Mouse (Mus musculus) G1E (cell line): ENCODE data around the gene Ate1. TPM values are rescaled to one million over a fixed set of nuclear protein-coding genes. Genes with fewer than 3 reads are reported as not detected.
"Not testable (repeated sequence)": the region's sequence is repeated elsewhere in the genome, so short reads cannot be mapped to it uniquely, and the experiment has no call there.

Source experiments
- ATAC-seq: 2 replicates; pipeline ENCODE4 v1.8.0; 2016; ENCODE audit warnings: mild to moderate bottlenecking; ENCODE audit not compliant: insufficient number of reproducible peaks, poor library complexity, low FRiP score, severe bottlenecking; ENCODE audit errors: extremely low read depth
- DNase-seq: peaks from one replicate; pipeline ENCODE4 v3.0.0; 2012; ENCODE audit warnings: low spot score
- H3K27me3 ChIP-seq: 2 replicates; pipeline ENCODE4 v1.6.1; 2012; ENCODE audit warnings: mild to moderate bottlenecking, low read length, inconsistent platforms; ENCODE audit not compliant: insufficient read depth
- H3K36me3 ChIP-seq: replicated peaks from 2 replicates; pipeline ENCODE3; 2012; ENCODE audit warnings: mild to moderate bottlenecking, inconsistent platforms
- H3K4me1 ChIP-seq: 2 replicates; pipeline ENCODE4 v1.6.1; 2012; ENCODE audit warnings: low read depth, low read length, inconsistent platforms, mixed read lengths; ENCODE audit not compliant: insufficient read depth
- H3K4me3 ChIP-seq: 2 replicates; pipeline ENCODE4 v1.5.1; 2012; ENCODE audit warnings: low read depth, mild to moderate bottlenecking, inconsistent platforms, low read length, moderate library complexity, mixed read lengths
- H3K9me3 ChIP-seq: replicated peaks from 2 replicates; pipeline ENCODE4 v1.6.1; 2012; ENCODE audit warnings: inconsistent platforms
- CTCF ChIP-seq: IDR thresholded peaks from 2 replicates; pipeline ENCODE4 v1.5.1; 2012; ENCODE audit warnings: low read depth, low read length, inconsistent platforms, mixed read lengths
- GATA1 ChIP-seq: IDR thresholded peaks from 2 replicates; pipeline ENCODE4 v1.6.1; 2012; ENCODE audit warnings: borderline replicate concordance, low read length, inconsistent platforms, mixed read lengths
- GATA2 ChIP-seq: IDR thresholded peaks from 2 replicates; pipeline ENCODE4 v1.6.1; 2012; ENCODE audit warnings: low read depth, low read length, inconsistent platforms, borderline replicate concordance
- POLR2AphosphoS5 ChIP-seq: IDR thresholded peaks from 2 replicates; pipeline ENCODE4 v1.6.1; 2012; ENCODE audit warnings: low read depth, low read length, inconsistent platforms; ENCODE audit not compliant: insufficient replicate concordance
- TAL1 ChIP-seq: conservative IDR thresholded peaks from 2 replicates; pipeline ENCODE4 v1.6.1; 2012; ENCODE audit warnings: low read depth, low read length, inconsistent platforms, mixed read lengths
- polyA plus RNA-seq: library from polyadenylated mRNA; stranded (reverse); fragments of >175 nt; gene quantifications from 2 replicates; pipeline ENCODE4 v1.2.3, GENCODE M21; 2012
- total RNA-seq, 2 experiments: library from RNA; stranded (forward) in 1 of 2; stranded (reverse) in 1 of 2; fragments of 200-1000 nt in 1 of 2; fragments of >200 nt in 1 of 2; fragmentation: Nextera tagmentation in 1 of 2; gene quantifications; 2 replicates each; pipeline ENCODE4 v1.2.3; 2014 to 2017

Ate1 gene
- total and polyA plus RNA-seq, 3 experiments = 5.2 to 49.9 (median 32.2) TPM

DNA sequence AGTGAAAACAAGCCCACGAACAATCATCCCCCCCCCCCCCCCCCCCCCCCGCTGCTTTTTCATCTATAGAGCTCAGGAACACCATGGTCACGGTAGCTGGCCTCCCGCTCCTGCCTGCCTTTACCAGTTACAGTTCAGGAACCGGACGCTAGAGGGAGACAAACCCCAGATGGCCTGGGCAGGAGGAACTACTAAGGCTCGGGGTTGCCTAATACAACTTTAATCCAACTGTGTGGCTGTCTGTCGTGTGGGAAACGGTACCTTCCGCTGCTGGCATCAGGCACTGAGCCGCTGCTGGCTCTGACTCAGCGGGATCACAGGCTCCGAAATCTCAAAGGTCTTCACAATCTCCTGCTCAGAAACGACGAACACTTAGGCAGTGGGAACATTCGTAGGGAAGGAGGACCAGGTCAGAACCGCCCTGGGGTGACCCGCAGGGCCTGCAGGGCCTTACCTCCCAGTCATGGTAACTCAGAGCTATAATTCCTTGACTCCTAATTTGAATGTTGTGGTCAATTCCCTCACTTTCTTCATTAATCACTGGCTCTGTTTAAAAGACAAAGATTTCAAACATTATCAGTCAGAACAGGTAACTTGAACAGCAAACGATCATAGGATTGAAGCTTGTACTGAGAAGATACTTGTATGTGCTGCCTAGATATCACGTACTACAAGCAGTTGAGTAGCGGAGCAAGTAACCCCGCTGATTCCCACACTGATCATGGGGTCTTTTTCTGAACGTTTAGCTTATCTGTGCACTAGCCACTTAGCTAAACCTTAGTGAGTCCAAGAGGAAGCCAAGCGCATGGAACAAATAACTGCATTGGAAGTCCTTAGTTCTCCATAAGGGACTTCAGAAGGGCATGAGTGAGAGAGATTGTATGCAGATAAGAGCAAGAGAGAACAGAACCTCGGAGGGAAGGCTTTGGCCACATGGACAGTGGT, 13.4 kb upstream of the Ate1 start:
- Histone ChIP-seq H3K27me3 (no peaks in the 10 kb centered on the region), H3K36me3 (peaks cover 86% of the 10 kb centered on the region), H3K4me1 (peaks cover 9% of the 10 kb centered on the region; the same call in 1 of the 2 replicates), H3K9me3 (no peaks in the 10 kb centered on the region), H3K4me3 (no peak overlapping the region)
- DNase-seq (peak; percentile 71), ATAC-seq (peak; percentile 94)
- no peak for TF ChIP-seq TAL1
- TF ChIP-seq GATA1 = no peak
- TF ChIP-seq POLR2AphosphoS5 = no peak
- peak; percentile 76 for TF ChIP-seq CTCF

DNA sequence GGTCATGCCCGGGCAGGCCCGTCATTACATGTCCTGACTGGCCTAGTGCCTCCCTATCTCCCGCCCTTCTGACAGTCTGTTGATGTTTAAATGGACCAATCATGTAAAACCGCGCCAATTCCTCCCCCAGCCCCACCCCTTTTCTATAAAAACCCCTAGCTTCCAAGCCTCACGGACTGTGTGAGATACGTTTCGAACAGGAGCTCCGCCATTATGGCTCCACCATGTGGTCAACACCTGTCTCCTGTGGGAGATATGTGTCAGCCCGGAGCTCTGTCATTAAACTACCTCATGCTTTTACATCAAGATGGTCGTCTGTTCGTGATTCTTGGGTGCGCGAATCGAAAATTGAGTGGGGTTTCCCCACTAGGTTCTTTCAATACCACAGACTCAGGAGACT, 11.0 kb upstream of the Ate1 start:
- H3K4me3 ChIP-seq, H3K27me3 ChIP-seq, ATAC-seq, H3K9me3 ChIP-seq, H3K4me1 ChIP-seq, DNase-seq: not testable (repeated sequence)
- H3K36me3 ChIP-seq = peaks cover 68% of the 10 kb centered on the region

DNA sequence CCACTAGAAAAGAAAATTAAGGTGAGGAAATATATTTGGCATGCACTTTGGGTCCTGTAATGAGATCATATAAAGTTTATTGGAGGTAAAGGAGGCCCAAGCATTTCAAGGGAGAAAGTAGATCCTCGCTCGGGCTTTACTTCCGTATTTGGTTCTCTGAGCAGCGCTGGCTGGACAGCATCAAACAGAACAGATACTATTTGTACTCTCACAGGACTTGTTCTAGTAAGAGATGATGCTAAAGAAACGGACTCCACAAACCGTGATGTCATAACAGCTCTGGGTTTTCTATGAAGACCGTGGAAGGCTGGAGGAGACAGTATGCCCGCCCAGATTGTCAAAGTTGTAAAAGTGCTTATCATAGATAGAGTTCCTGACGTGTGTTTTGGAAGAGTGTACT, 7.1 kb upstream of the Ate1 start:
- Histone ChIP-seq H3K4me1 (no peaks in the 10 kb centered on the region), H3K9me3 (no peaks in the 10 kb centered on the region), H3K4me3 (no peak overlapping the region), H3K36me3 (peaks cover 33% of the 10 kb centered on the region), H3K27me3 (no peaks in the 10 kb centered on the region)
- TF ChIP-seq GATA2 = no peak
- no peak for TF ChIP-seq TAL1
- no peak for TF ChIP-seq CTCF
- TF ChIP-seq GATA1 = no peak
- no peak for TF ChIP-seq POLR2AphosphoS5
- ATAC-seq = no peak
- DNase-seq = no peak

DNA sequence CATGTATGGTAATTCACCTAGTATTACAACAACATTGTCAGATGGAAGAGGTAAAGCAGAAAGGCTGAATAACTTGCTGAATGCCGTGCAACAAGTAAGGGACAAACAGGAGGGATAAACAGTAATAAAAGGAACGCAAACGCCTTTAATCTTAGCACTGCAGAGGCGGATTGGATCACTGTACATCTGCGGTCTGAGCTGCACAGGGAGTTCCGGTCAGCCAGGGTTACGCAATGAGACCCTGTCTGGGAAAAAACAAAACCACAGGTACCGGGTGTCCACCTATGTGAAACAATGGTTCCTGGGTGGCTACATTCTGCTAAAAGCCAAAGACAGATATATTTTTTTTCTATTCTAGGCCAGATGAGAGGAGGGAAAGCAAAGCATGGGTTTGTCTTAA, 3.3 kb upstream of the Ate1 start:
- TF ChIP-seq TAL1 = no peak
- TF ChIP-seq CTCF = no peak
- TF ChIP-seq GATA1 = no peak
- no peak for TF ChIP-seq POLR2AphosphoS5
- TF ChIP-seq GATA2 = no peak
- H3K4me1 ChIP-seq = peaks cover 7% of the 10 kb centered on the region
- no peak overlapping the region for H3K4me3 ChIP-seq
- peaks cover 8% of the 10 kb centered on the region for H3K9me3 ChIP-seq
- no peak for DNase-seq
- H3K27me3 ChIP-seq = no peaks in the 10 kb centered on the region
- H3K36me3 ChIP-seq = peaks cover 9% of the 10 kb centered on the region
- no peak for ATAC-seq

DNA sequence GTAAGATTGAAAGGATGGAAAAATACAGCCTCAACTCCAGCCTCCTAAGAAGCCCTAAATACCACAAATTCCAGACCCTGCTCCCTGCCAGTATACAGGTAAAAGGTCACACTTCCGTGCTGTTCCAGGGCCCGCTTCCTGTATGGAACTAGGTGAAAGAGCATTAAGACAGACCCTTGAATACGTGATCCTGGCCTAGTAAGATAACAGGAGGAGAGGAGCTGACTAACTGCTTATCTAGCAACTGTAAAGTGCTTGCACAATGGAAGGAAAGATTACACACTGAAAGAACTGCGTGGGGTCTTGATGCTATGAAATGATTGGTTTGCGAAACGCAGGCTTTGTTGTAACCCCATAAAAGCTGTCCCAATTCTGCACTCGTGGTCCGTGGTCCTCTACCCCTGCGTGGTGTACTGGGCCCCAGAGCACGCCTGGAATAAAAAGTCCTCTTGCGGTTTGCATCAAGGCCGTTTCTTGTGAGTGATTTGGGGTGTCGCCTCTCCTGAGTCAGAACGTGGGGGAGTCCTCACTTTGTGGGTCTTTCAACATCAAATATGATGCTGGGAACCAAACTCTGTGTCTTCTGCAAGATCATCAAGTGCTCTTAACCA, 748 bp upstream of the Ate1 start:
- no peak overlapping the region for H3K4me3 ChIP-seq
- H3K4me1 ChIP-seq = peaks cover 18% of the 10 kb centered on the region
- no peaks in the 10 kb centered on the region for H3K27me3 ChIP-seq
- H3K36me3 ChIP-seq = peaks cover 9% of the 10 kb centered on the region
- no peak for ATAC-seq
- no peak for DNase-seq
- TF ChIP-seq GATA2 (no peak), POLR2AphosphoS5 (no peak), CTCF (no peak), TAL1 (no peak), GATA1 (no peak)
- peaks cover 8% of the 10 kb centered on the region for H3K9me3 ChIP-seq

DNA sequence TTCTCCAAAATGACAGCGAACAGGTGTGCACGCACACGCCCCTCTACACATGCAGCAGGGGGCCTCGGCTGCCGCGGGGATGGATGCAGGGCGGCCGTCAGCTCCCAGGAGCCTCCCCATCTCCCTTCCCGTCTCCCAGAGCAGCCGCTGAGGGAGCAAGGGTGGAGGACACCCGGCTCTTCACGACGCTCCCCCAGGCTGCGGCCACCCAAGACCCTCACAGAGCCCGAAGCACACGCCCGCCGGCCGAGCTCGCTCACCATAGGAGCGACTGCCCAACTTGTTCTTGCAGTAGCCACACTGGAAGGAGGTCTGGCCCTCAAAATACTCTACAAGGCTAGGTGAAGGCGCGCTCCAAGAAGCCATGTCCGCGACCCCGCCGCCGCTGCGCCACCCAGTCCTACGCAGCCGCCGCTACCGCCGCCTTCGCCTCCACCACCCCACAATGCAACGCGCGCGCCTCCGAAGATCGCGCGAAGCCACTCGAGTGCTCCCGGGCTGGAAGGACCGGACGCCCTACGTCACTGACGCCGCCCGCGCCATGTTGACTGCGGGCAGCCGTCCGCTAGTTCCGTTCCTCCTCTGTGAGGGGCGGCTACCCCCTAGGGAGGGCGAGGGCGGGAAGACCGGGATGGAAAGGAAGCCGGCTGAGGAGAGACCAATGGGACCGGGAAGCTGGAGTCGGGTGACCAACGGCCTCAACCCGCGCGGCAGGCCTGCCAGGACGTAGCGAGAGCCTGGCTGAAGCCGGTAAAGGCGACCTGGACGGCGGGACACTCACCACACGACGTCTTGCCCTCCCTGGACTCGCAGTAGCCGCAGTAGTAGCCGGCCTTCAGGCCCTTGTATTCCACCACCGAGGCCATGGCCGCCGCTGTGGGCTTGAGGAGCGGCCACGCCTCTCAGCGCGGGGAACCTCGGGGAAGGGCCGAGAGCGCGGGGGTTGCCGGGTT, 797 bp downstream of the Ate1 start:
- peaks cover 8% of the 10 kb centered on the region for H3K9me3 ChIP-seq
- no peak for TF ChIP-seq GATA1
- TF ChIP-seq POLR2AphosphoS5 = no peak
- no peak for TF ChIP-seq GATA2
- no peak for TF ChIP-seq CTCF
- no peak for TF ChIP-seq TAL1
- ATAC-seq = peak; percentile 81
- H3K36me3 ChIP-seq = peaks cover 19% of the 10 kb centered on the region
- H3K4me3 ChIP-seq = peak overlapping the region; percentile 85
- DNase-seq = peak; percentile 80
- H3K4me1 ChIP-seq = peaks cover 20% of the 10 kb centered on the region
- no peaks in the 10 kb centered on the region for H3K27me3 ChIP-seq
